Mouse (Mus musculus): ENCODE data around the gene Eif3l. TPM values are rescaled to one million over a fixed set of nuclear protein-coding genes. Genes with fewer than 3 reads are reported as not detected.

Eif3l gene
- 82.4 TPM for polyA plus RNA-seq (2014; fragmentation: Illumina TruSeq; extraction: RNeasy Lipid Tissue Mini Kit (QIAGEN cat#74804); ENCODE audit: low read depth, low replicate concordance)

DNA sequence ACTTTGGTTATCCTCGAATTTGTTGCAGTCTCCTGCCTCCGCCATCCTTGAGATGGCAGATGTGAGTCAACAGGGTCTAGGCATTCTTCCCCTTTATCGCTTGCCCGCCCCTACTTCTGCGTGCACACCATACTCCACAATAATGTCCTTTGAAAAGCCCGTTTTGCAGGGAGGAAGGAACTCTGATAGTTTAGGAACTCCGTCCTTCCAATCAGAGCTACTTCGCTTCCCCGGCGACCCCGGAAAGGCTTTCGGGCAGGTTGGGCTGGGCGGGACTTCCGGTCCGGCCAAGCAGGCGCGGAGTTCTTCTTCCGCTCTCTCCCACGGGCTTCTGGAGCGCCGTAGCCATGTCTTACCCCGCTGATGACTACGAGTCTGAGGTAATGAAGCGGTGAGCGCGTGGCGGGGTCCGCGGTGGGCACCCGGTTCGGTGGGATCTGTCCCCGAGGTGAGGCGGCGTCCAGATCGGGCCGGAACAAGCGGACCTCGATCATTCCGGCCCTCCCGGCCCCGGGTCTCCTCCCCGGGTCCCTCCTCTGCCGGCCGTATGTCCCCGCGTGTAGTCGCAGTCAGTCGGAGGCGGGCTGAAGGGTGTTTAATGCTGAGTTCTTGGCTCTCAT lies at the start of gene Eif3l:
Gene Eif3l (plus strand): TSS at position 267 of the 620 bp plus-strand sequence.

GRCm38 (mm10) chr15:79028237-79028738 lies 46.7 kb upstream of the Eif3l start, which contains the start of gene H1f0:
H1f0 (plus strand) TSS chr15:79028450.

GRCm38 (mm10) chr15:79041585-79041984 lies 33.4 kb upstream of the Eif3l start, which contains the start of gene Galr3:
Galr3 (plus strand) TSS chr15:79041885.

GRCm38 (mm10) chr15:79062376-79063159 lies 12.4 kb upstream of the Eif3l start, which contains the start of gene Ankrd54:
Ankrd54 (minus strand) TSS chr15:79062893.

GRCm38 (mm10) chr15:79108421-79109320 lies 33.7 kb downstream of the Eif3l start, which contains the start of gene Micall1:
Micall1 (plus strand) TSS chr15:79108898.

GRCm38 (mm10) chr15:79140866-79141565 lies 66.0 kb downstream of the Eif3l start, which contains the start of the genes Polr2f and 1700088E04Rik:
Polr2f (plus strand) TSS chr15:79141009.
1700088E04Rik (minus strand) TSS chr15:79141253.

Other genes with a start within 250 kb of the Eif3l start
- gene Cdc42ep1, start 232.6 kb upstream of the Eif3l start, polyA plus RNA-seq (2014; fragmentation: Illumina TruSeq; extraction: RNeasy Lipid Tissue Mini Kit (QIAGEN cat#74804); ENCODE audit: low read depth, low replicate concordance), result 0.16 TPM
- gene Lgals2, start 219.7 kb upstream of the Eif3l start, polyA plus RNA-seq (2014; fragmentation: Illumina TruSeq; extraction: RNeasy Lipid Tissue Mini Kit (QIAGEN cat#74804); ENCODE audit: low read depth, low replicate concordance), result not detected
- 0.20 TPM for gene Gga1, start 198.0 kb upstream of the Eif3l start, polyA plus RNA-seq (2014; fragmentation: Illumina TruSeq; extraction: RNeasy Lipid Tissue Mini Kit (QIAGEN cat#74804); ENCODE audit: low read depth, low replicate concordance)
- not detected for gene Gm49510, start 175.5 kb upstream of the Eif3l start, polyA plus RNA-seq (2014; fragmentation: Illumina TruSeq; extraction: RNeasy Lipid Tissue Mini Kit (QIAGEN cat#74804); ENCODE audit: low read depth, low replicate concordance)
- gene Sh3bp1, start 175.4 kb upstream of the Eif3l start, polyA plus RNA-seq (2014; fragmentation: Illumina TruSeq; extraction: RNeasy Lipid Tissue Mini Kit (QIAGEN cat#74804); ENCODE audit: low read depth, low replicate concordance), result 0.93 TPM
- not detected for gene Pdxp, start 161.3 kb upstream of the Eif3l start, polyA plus RNA-seq (2014; fragmentation: Illumina TruSeq; extraction: RNeasy Lipid Tissue Mini Kit (QIAGEN cat#74804); ENCODE audit: low read depth, low replicate concordance)
- 1.1 TPM for gene Lgals1, start 148.5 kb upstream of the Eif3l start, polyA plus RNA-seq (2014; fragmentation: Illumina TruSeq; extraction: RNeasy Lipid Tissue Mini Kit (QIAGEN cat#74804); ENCODE audit: low read depth, low replicate concordance)
- gene Nol12, start 140.2 kb upstream of the Eif3l start, polyA plus RNA-seq (2014; fragmentation: Illumina TruSeq; extraction: RNeasy Lipid Tissue Mini Kit (QIAGEN cat#74804); ENCODE audit: low read depth, low replicate concordance), result 2.5 TPM
- gene Triobp, start 127.5 kb upstream of the Eif3l start, polyA plus RNA-seq (2014; fragmentation: Illumina TruSeq; extraction: RNeasy Lipid Tissue Mini Kit (QIAGEN cat#74804); ENCODE audit: low read depth, low replicate concordance), result 1.7 TPM
- 177 TPM for gene H1f0, start 46.7 kb upstream of the Eif3l start, polyA plus RNA-seq (2014; fragmentation: Illumina TruSeq; extraction: RNeasy Lipid Tissue Mini Kit (QIAGEN cat#74804); ENCODE audit: low read depth, low replicate concordance)
- gene Galr3, start 33.3 kb upstream of the Eif3l start, polyA plus RNA-seq (2014; fragmentation: Illumina TruSeq; extraction: RNeasy Lipid Tissue Mini Kit (QIAGEN cat#74804); ENCODE audit: low read depth, low replicate concordance), result not detected
- gene Ankrd54, start 12.3 kb upstream of the Eif3l start, polyA plus RNA-seq (2014; fragmentation: Illumina TruSeq; extraction: RNeasy Lipid Tissue Mini Kit (QIAGEN cat#74804); ENCODE audit: low read depth, low replicate concordance), result 1.1 TPM
- 9.9 TPM for gene Micall1, start 33.7 kb downstream of the Eif3l start, polyA plus RNA-seq (2014; fragmentation: Illumina TruSeq; extraction: RNeasy Lipid Tissue Mini Kit (QIAGEN cat#74804); ENCODE audit: low read depth, low replicate concordance)
- gene Polr2f, start 65.8 kb downstream of the Eif3l start, polyA plus RNA-seq (2014; fragmentation: Illumina TruSeq; extraction: RNeasy Lipid Tissue Mini Kit (QIAGEN cat#74804); ENCODE audit: low read depth, low replicate concordance), result not detected
- 3.8 TPM for gene 1700088E04Rik, start 66.1 kb downstream of the Eif3l start, polyA plus RNA-seq (2014; fragmentation: Illumina TruSeq; extraction: RNeasy Lipid Tissue Mini Kit (QIAGEN cat#74804); ENCODE audit: low read depth, low replicate concordance)
- not detected for gene Sox10, start 90.1 kb downstream of the Eif3l start, polyA plus RNA-seq (2014; fragmentation: Illumina TruSeq; extraction: RNeasy Lipid Tissue Mini Kit (QIAGEN cat#74804); ENCODE audit: low read depth, low replicate concordance)
- gene Pick1, start 154.0 kb downstream of the Eif3l start, polyA plus RNA-seq (2014; fragmentation: Illumina TruSeq; extraction: RNeasy Lipid Tissue Mini Kit (QIAGEN cat#74804); ENCODE audit: low read depth, low replicate concordance), result 7.5 TPM
- 1.1 TPM for gene Gm49486, start 154.2 kb downstream of the Eif3l start, polyA plus RNA-seq (2014; fragmentation: Illumina TruSeq; extraction: RNeasy Lipid Tissue Mini Kit (QIAGEN cat#74804); ENCODE audit: low read depth, low replicate concordance)
- not detected for gene Slc16a8, start 179.6 kb downstream of the Eif3l start, polyA plus RNA-seq (2014; fragmentation: Illumina TruSeq; extraction: RNeasy Lipid Tissue Mini Kit (QIAGEN cat#74804); ENCODE audit: low read depth, low replicate concordance)
- 2.9 TPM for gene Baiap2l2, start 210.4 kb downstream of the Eif3l start, polyA plus RNA-seq (2014; fragmentation: Illumina TruSeq; extraction: RNeasy Lipid Tissue Mini Kit (QIAGEN cat#74804); ENCODE audit: low read depth, low replicate concordance)

Data from kidney, adult 10 weeks (tissue).